Mouse (Mus musculus): ENCODE results near the gene Med20.

Gene Med20

DNA sequence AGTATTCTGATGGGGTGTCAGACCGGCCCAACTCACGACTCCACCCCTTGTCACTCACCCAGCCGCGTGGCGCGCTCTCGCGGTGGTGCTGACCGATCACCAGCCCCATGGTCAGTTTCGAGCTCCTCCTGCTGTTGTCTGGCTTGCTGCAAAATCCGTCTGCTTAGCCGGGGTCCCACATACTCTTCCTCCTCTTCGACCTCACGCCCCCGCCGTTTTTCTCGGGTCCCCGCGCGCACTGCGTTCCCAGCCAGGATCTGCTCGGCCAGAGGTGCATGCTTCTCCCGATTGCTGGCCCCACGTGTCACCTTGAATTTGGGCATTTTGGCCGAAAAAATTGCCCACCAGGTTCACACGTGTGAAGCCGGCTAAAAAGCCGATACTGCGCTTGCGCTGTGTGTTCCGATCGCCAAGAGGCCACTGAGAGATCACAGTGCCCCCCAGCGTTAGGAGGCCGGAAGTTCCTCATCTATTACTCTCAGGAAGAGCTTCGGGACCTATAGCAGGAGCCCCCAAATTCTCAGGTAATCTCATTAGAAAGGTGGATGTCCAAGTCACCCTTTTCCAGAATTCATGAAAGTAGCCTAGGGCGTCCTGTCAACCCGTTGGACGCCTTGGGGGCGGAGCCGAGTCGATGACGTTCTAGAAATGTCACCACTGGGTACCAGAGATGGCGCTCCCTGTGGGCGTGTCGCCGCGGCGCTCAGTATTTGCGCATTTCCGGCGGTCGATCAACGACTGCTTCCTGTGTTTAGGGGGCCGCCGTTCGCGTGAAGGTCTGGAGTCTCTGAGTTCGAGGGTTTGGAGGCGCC is at the start of gene Med20, which contains the start of the genes Bysl and Gm20517:
TSS of gene Med20 (plus strand) at position 734 of the 812 bp plus-strand sequence.
TSS of gene Bysl (minus strand) at position 644 of the 812 bp plus-strand sequence.
TSS of gene Gm20517 (plus strand) at position 741 of the 812 bp plus-strand sequence.
- DNase-seq, result peak; percentile 96

DNA sequence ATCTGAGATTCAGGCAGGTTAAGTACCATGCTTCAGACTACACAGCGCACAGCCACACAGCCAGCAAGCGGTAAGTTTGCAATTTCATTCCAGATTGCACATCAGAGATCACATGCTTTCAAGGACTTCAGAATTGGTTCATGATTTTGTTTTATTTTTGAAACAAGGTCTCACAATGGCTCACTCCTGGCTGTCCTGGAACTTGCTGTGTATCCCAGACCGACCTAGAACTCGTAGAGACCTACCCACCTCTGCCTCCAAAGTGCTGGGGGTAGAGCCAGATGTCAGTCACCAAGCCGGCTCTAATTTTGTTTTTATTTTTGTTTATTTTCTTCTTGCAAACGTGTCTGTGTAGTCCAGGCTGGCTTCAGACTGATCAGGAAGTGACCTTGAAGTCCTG is 48.5 kb upstream of the Med20 start:
- DNase-seq, result no peak

DNA sequence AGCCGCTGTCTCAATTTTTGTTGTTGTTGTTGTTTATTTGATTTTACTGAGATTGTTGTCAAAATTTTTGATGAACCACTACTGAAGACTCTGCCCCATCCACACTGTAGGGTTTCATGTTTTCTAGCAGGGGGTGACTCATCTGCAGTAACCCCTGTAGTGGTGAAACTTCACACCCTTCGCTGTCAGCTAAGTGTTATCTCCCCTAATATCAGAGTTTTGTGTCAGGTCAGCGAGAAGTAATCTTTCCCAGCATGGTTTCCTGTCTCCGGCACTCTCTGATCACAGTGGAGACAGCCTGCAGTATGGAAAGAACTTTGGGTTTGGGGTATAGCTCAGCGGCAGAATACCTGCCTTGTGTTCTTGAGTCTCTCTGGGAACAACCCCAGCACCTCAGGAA is 46.8 kb upstream of the Med20 start:
- no peak for DNase-seq

DNA sequence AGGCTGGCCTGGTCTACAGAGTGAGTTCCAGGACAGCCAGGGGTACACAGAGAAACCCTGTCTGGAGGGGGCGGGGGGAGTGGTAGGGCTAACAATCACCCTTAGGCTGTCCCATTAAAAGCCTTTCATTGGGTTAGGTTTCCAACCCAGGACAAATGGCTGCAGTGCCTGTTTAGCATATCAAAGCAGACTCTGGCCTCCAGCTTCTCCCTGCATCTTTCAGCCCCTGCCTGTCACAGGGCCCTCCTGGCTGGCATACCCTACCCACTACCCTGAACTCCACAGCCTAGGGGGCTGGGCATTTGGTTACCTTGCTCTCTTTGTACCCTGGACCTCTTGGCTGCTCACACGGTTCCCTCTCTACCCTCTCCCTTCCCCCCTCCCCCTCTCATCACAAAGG is 45.2 kb upstream of the Med20 start:
- no peak for DNase-seq

DNA sequence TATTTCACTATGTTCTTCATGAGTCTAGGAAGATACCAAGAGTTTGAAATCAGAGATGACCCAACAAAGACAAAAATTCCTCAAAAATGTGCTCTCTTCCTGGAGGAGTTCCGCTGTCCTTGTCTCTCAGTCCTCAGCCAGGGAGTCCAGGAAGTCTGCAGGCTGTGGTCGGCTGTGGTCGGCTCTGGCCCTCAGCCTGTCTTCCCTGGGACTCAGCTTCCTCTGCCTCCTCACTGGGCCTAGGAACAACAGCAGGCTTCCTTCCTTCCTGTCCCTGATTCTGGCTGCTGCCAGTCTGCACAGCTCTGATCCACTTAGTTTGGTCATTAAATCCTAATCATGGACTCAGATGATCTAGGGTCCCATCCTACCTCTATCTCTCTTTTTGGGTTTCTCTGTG is 44.1 kb upstream of the Med20 start:
- no peak for DNase-seq

DNA sequence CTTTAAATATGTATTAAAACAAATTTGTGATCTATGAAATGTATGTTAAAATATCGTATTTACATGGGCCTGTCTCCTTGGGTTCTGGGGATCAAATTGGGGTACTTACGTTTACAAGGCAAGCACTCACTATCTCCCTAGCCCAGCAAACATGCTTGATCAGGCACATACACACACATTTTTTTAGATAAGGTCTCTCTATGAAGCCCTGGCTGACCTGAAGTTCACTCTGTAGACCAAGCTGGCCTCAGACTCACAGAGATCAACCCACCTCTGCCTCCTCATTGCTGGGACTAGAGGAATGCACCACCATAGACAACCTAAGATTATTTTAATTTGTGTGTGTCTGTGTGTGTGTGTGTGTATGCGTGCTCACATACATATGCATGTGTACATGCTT is 43.0 kb upstream of the Med20 start:
- DNase-seq, result no peak

DNA sequence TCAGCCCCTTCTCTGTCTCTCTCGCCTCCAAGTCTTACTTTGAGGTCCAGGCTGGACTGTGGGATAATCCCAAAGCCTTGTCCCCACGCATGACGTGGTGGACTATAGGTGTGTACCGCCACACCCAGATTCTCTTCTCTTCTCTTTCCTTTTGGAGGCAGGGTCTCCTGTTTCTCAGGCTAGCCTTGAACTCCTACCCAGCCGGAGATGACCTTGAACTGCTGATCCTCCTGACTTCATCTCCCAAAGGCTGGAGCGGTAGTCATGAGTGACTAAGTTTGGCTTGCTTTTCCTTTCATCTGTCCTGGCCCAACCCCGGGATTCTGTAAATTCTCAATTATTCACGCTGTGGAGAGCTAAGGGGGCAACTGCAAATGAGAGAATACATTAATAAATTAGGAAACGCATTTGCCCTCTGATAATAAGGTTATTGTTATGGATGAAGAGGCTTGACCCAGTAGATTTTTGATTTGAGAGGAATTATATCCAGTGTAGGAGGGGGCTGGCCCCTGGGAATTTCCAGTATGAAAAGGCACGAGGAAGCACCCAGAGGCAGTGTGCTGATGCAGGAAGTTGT is 42.3 kb upstream of the Med20 start:
- DNase-seq, result no peak

DNA sequence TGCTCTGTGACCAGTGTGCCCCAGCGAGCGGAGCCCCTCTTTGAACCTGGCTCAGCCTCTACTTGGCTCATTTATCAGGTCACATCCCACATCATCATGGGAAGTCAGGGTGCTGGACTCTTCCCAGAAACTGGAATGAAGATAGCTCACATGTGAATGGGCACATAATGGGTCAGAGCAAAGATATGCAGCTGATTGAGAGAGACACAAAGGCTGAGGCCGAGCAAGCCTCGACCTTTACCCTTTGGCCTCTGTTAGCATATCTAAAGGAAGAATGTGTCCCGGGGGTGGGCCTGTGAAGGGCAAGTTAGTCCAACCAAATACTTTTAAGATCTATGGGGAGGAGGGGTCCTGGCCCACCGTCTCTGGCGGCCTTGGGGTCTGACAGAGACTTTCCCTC is 39.8 kb upstream of the Med20 start:
- DNase-seq, result no peak

DNA sequence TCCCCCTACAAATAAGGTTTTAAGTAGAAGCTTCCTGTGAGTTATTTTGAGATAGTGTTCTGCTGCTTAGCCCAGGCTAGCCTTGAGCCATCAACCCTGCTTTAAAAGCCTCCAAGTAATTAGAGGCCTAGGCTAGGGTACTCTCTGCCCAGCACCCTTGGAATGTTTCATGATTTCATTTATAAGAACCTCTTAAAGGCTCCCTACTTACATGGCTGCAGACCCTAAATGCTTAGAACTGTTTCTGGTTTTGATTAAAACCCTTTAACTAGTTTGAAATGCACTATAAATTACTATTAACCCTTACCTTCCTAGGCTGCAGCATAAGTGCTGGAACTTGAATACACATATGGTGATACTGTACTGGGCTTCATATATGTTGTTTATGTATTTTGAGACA is 38.9 kb upstream of the Med20 start:
- DNase-seq, result no peak

DNA sequence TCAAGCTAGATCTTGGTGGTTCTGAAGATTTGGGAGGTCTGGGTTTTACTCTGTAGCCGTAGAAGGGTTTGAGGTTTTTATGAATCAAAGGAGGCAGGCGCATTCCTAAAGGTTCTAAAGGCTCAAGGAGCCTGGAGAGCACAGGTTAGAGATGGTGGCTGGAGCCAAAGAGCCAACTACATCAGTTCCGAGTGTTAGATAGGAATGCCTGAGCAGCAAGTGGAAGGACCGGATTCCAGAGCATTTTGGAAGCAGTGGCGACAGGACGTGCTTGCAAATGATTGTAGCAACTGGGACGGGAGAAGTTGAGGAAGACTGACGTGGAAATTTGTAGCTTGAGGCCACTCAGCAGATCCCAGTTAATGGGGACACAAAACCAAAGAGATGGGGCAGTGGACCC is 37.4 kb upstream of the Med20 start:
- no peak for DNase-seq

DNA sequence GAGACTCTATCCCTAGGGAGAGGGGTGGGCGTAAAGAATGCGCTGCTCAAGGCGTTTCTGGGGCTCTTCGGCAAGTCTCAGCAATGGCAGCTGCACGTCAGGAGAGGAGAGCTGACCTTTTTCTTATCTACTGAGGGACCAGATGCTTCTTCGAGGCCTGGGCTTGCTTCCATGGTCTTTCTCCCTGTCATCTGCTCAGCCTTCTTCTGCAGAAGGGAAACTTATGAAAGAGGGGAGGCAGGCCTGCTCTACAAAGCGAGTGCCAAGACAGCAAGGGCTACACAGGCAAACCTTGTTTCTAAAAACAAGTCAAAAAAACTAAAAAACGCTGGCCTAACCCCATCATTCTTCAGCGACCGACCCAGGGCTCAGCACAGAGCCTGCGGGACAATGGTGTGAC is 36.6 kb upstream of the Med20 start:
- no peak for DNase-seq

DNA sequence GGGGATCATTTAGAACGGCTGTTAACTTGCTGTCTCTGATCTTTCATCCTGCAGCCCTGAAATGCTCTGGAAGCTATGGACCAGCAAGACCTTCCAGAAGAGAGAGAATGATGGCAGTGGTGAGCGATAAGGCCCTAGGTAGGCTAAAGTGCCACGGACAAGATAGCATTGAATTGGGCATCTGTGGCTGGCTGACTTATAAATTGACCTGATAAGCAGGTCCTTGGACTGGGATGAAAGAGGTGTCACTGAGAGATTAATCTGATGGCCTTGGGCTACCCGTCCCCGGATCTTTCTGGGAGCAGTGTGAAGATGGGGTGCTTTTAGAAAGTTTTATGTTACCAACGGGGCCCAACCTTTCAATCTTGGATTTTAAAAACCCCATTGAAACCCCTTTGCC is 32.7 kb upstream of the Med20 start:
- no peak for DNase-seq

DNA sequence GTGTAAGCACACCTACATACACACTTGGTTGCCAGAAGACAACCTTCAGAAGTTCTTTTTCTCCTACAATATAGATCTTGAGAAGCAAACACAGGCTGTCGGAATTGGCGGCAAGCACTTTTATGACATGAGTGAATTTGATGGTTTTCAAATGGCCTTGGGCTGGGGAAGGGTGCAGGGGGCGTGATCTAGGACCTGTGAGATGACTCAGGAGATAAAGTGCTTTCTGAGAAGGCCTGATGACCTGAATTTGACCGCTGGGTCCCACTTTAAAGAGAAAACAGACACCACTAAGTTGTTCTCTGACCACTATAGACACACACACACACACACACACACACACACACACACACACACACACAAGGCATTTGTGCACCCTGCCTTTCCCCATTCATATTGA is 30.4 kb upstream of the Med20 start:
- no peak for DNase-seq

DNA sequence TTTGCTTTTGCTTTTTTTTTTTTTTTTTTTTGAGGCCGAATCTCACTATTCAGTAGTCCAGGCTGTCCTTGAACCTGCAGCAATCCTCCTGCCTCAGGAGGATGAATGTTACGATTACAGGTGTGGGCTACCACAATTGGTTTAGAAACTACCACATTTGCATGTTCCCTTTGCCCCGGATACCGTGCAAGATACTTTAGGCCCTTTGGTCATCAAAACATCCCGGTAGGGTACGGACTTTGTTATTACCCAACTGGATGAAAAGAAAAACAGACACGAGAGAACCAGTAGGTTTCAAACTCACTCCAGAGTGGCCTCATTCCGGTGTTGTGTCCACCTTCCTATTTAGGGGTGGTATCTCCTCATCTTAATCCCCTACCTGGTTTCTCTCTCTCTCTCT is 22.9 kb upstream of the Med20 start:
- DNase-seq, result no peak

DNA sequence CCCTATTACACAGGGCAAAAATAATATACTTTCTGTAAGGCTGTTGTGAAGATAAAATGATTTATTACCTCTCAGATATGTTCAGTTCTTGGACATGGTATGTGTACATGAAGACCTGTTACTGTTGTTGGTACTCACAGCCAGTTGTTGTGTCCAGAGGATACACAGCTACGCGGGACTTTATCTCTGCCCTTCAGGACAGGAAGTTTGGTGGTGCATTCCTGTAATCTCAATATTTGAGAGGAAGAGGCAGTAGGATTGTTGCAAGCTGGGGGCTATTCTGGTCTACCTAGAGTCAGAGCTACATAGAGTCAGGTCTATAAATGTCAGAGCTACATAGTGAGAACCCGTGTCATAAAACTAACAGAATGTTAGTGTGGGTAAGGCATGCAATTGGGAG is 20.3 kb upstream of the Med20 start:
- DNase-seq, result no peak

DNA sequence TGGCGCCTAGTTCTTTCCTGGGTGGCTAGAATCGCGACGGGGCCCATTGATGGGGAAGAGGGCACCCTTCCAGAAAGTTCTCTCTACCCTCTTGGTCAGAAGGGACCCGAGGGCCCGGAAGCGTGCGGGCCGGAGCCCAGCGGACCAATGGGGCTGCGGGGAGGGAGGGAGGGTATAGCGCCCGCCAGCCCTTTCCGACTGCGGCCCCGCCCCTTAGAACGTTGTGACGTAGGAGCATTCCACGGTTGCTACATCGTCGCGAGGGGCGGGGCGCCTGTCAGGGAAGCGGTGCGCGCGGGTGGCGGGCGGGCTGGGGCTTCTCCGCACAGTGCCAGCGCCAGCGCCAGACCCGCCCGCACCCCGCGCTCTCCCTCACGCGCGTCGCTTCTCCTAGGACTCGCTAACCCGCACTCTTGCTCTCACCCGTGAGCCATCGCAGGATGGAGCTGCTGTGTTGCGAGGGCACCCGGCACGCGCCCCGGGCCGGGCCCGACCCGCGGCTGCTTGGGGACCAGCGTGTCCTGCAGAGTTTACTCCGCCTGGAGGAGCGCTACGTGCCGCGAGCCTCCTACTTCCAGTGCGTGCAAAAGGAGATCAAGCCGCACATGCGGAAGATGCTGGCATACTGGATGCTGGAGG is 18.0 kb upstream of the Med20 start:
- peak; percentile 87 for DNase-seq

DNA sequence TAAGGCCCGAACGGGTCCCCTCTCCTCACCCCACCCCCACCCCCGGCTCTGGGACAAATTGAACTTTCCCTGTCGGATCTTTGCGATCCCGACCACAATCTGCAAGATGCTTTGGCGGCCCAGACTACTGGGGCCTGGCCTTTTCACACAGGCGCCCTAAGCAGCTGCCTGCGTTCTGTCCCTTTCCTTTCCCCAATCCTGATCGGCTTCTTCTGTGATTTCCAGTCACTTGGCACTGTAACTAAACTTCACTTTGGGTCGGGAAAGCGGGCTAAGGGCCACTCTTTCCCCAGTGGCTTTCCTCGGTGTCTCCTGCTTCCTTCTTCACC is 17.6 kb upstream of the Med20 start:
- DNase-seq, result no peak

DNA sequence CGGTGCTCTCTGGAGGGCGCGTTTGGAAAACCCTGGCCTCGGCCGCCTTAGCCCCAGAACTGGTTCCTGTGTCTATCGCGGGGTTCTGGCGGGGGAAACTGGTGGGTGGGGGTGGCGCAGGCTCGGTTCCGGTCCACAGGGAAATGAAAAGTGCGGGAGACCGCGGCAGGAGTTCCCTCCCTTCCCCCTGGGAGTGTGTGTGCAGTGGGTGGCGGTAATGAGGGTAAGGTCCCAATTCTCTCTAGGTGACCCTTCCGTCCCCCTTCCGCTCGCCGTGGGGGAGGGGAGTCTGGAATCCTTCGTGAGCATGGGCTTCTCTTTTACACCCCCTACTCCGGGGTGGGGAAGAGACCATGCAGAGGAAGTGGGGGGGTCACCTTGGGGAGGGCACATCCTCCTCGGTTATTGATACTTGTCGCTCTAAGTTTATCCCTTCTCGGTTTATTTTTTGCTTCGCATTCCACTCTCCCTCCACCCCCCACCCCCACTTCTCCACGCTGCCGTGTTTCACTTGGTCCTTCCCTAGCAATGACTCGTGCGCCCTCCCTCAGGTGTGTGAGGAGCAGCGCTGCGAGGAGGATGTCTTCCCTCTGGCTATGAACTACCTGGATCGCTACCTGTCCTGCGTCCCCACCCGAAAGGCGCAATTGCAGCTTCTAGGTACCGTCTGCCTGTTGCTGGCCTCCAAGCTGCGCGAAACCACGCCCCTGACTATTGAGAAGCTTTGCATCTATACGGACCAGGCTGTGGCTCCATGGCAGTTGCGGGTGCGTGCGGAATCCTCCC is 17.0 kb upstream of the Med20 start:
- DNase-seq, result peak; percentile 59

DNA sequence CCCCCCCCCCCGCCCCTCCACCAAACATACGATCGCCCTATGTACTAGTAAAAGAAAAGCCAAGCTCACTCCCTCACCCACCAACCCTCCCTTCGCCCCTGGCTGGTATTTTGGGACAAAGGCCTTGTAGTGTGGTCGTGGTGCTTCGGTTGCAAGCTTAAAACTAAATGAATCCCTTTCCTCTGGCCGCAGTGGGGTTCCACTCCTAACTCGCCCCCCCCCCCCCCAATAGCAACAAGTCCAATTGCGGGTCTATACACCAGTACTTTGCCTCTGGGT is 16.5 kb upstream of the Med20 start:
- DNase-seq, result no peak

DNA sequence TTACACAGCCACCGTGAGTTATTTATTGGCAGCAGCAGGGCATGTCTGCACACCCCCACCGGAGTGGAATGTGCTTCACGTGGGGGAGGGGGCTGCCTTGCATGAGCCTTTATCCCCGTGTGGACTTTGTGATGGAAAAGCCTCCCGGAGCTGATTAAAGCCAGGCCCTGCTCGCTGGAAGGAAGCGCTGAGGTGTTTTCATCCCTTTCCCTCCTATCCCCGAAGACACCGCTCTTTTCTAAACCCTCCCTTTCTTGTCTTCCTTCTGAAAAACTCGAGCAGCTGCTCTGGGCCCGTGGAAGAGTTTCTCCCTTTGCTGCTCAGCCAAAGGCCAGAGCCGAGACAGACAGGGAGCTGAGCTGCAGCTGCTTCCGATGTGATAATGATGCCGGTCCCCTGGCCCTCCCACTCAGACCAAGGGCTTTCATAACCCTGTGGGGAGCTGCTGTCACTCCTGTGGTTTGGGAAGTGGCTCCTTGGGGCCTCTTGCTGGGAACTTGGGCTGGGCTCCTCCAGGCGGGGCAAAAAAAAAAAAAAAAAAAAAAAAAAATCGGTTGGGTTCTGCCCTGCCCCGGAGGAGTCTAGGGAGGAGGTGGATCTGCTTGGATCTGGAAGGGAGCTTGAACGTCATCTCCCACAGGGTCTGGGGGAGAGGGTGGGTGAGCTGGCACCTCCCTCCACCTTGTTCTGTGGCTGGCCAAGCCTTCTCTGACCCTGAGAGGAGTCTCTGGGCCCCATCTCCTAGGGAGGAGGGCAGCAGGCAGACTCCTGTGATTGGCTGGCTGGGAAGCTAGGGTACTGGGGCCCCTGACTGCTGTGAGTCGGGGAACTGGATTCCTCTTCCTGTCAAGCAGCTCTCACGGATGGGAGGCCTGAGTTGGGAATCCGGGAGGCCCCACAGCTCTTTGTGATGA is 15.9 kb upstream of the Med20 start:
- no peak for DNase-seq

DNA sequence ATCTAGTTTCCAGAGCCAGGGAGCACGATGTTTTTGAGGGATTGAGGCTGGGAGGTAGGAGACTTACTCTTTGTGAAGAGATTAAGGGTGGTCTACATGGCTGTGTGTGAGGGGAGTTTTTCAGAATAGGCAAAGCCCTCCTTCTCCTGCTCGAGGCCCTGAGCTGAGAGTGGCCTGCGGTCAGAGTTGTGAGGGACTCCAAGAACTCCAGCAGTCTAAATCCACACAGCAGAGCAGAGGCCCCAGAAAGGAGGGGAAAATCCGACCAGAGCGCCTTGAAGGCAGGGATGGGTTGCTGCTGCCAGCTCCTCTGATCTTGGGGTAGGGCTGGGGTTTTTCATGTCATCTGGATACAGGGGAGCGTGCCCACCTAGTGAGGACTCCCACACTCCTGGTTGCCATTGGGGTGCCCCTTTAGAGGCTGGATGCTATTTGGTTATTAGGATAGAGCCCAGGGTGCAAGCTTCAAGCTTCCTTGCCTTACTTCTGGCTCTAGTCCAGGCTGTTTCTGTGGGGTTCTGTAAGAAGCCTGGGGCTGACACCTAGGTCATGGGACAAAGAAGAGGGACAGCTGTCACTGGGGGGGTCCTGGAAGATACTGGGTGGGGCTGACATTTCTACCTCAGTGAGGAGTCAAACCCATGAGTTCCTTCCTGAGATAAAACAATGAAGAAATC is 15.1 kb upstream of the Med20 start:
- DNase-seq, result no peak

DNA sequence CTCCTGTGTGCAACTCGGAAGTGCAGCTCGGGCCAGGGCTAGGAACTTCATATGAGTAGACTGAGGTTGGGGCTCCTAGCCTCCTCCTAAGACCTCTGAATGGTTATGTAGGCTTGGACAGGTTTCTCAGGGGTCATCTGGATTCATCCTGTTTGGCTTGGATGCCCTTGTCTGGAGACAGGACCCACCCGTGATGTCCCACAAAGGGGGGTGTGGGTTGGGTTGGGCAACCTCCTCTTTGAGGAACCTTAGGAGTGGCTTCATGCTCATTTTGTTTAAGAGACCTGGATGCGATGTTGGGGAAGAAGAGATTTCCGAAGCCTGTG is 14.6 kb upstream of the Med20 start:
- DNase-seq, result no peak

Measured in cerebellum, adult 11-12 months (tissue).